Mouse (Mus musculus) CH12.LX (cell line): Measurements from ENCODE around the gene Asic2. TPM values are rescaled to one million over a fixed set of nuclear protein-coding genes. Genes with fewer than 3 reads are reported as not detected.

Experiments
- DNase-seq: peaks from one replicate; pipeline ENCODE4 v3.0.0-alpha.2; 2013; ENCODE audit errors: extremely low read depth
- H3K27ac ChIP-seq: 2 replicates; pipeline ENCODE4 v1.5.1; 2012; ENCODE audit warnings: low read depth, mild to moderate bottlenecking, control low read depth, moderate library complexity; ENCODE audit not compliant: insufficient read depth
- H3K27me3 ChIP-seq: replicated peaks from 2 replicates; pipeline ENCODE3; 2012; ENCODE audit warnings: inconsistent platforms
- H3K36me3 ChIP-seq, 2 experiments: replicated peaks in 1 of 2; 2 replicates each; pipeline versions ENCODE3 to v1.6.1; 2012; ENCODE audit warnings: inconsistent platforms in 1 of 2, low read length in 1 of 2, mild to moderate bottlenecking in 1 of 2, mixed read lengths in 1 of 2, moderate library complexity in 1 of 2; ENCODE audit not compliant: control insufficient read depth in 1 of 2, insufficient read depth in 1 of 2
- H3K4me1 ChIP-seq, 2 experiments: 2 replicates each; pipeline ENCODE4 v1.6.1; 2012; ENCODE audit warnings: inconsistent platforms in 1 of 2, moderate library complexity in 1 of 2; ENCODE audit not compliant: insufficient read depth in 2 of 2, control insufficient read depth in 1 of 2
- H3K4me2 ChIP-seq: 2 replicates; pipeline ENCODE4 v1.6.1; 2012; ENCODE audit warnings: low read depth, mild to moderate bottlenecking, control low read depth; ENCODE audit not compliant: poor library complexity, insufficient read depth, severe bottlenecking
- H3K4me3 ChIP-seq, 3 experiments: fragments of 150-350 bp in 1 of 3; sonication (generic) in 1 of 3; replicated peaks in 1 of 3; 2 replicates each; pipeline versions ENCODE3 to v1.5.1; 2011 to 2012; ENCODE audit warnings: low read depth in 2 of 3, low read length in 2 of 3, mild to moderate bottlenecking in 2 of 3, moderate library complexity in 2 of 3, control low read depth in 1 of 3, improper control_type of control experiment in 1 of 3, inconsistent platforms in 1 of 3, mixed read lengths in 1 of 3; ENCODE audit not compliant: poor library complexity in 1 of 3
- H3K79me2 ChIP-seq: replicated peaks from 2 replicates; pipeline ENCODE4 v1.6.1; 2012; ENCODE audit warnings: mild to moderate bottlenecking, moderate library complexity; ENCODE audit not compliant: control insufficient read depth, poor library complexity, insufficient read depth, severe bottlenecking; ENCODE audit errors: extremely low read depth
- H3K9ac ChIP-seq: 2 replicates; pipeline ENCODE4 v1.6.1; 2012; ENCODE audit warnings: low read depth, mild to moderate bottlenecking, control low read depth, moderate library complexity; ENCODE audit not compliant: insufficient read depth
- H3K9me3 ChIP-seq: replicated peaks from 2 replicates; pipeline ENCODE3; 2012; ENCODE audit warnings: low read length, inconsistent platforms, mixed read lengths
- BHLHE40 ChIP-seq: IDR thresholded peaks from 2 replicates; pipeline ENCODE4 v1.6.1; 2011; ENCODE audit warnings: mild to moderate bottlenecking, low read depth, low read length, improper control_type of control experiment
- CHD2 ChIP-seq: IDR thresholded peaks from 2 replicates; pipeline ENCODE4 v1.6.1; 2011; ENCODE audit warnings: low read length, improper control_type of control experiment
- CTCF ChIP-seq, 2 experiments: IDR thresholded peaks in 1 of 2; conservative IDR thresholded peaks in 1 of 2; 2 replicates each; pipeline ENCODE4 v1.5.1; 2011 to 2012; ENCODE audit warnings: low read depth in 2 of 2, low read length in 2 of 2, improper control_type of control experiment in 1 of 2, inconsistent platforms in 1 of 2, mild to moderate bottlenecking in 1 of 2, moderate library complexity in 1 of 2
- E2F4 ChIP-seq: IDR thresholded peaks from 2 replicates; pipeline ENCODE4 v1.6.1; 2011; ENCODE audit warnings: low read depth, low read length, improper control_type of control experiment; ENCODE audit not compliant: insufficient replicate concordance
- ETS1 ChIP-seq: conservative IDR thresholded peaks from 2 replicates; pipeline ENCODE4 v1.6.1; 2012; ENCODE audit warnings: low read depth, mild to moderate bottlenecking, inconsistent platforms, low read length, improper control_type of control experiment, moderate library complexity
- HCFC1 ChIP-seq: IDR thresholded peaks from 2 replicates; pipeline ENCODE4 v1.6.1; 2012; ENCODE audit warnings: low read depth, mild to moderate bottlenecking, inconsistent platforms, low read length, improper control_type of control experiment
- IRF4 ChIP-seq: IDR thresholded peaks from 2 replicates; pipeline ENCODE4 v1.6.1; 2014; ENCODE audit warnings: low read depth, mild to moderate bottlenecking, inconsistent platforms, low read length, improper control_type of control experiment
- JUN ChIP-seq: IDR thresholded peaks from 2 replicates; pipeline ENCODE4 v1.6.1; 2011; ENCODE audit warnings: low read depth, mild to moderate bottlenecking, low read length, improper control_type of control experiment, moderate library complexity; ENCODE audit not compliant: insufficient read depth
- MAFK ChIP-seq: IDR thresholded peaks from 2 replicates; pipeline ENCODE4 v1.6.1; 2011; ENCODE audit warnings: low read length, improper control_type of control experiment; ENCODE audit not compliant: insufficient replicate concordance
- MAX ChIP-seq: IDR thresholded peaks from 2 replicates; pipeline ENCODE4 v1.6.1; 2011; ENCODE audit warnings: low read length, improper control_type of control experiment
- MEF2A ChIP-seq: IDR thresholded peaks from 2 replicates; pipeline ENCODE4 v1.6.1; 2014; ENCODE audit warnings: low read depth, mild to moderate bottlenecking, inconsistent platforms, low read length, improper control_type of control experiment, borderline replicate concordance
- MXI1 ChIP-seq: IDR thresholded peaks from 2 replicates; pipeline ENCODE4 v1.6.1; 2011; ENCODE audit warnings: mild to moderate bottlenecking, low read depth, low read length, improper control_type of control experiment
- NRF1 ChIP-seq: IDR thresholded peaks from 2 replicates; pipeline ENCODE4 v1.6.1; 2014; ENCODE audit warnings: low read depth, mild to moderate bottlenecking, inconsistent platforms, low read length, improper control_type of control experiment, moderate library complexity
- RAD21 ChIP-seq: IDR thresholded peaks from 2 replicates; pipeline ENCODE4 v1.6.1; 2011; ENCODE audit warnings: low read depth, mild to moderate bottlenecking, low read length, improper control_type of control experiment, moderate library complexity
- RCOR1 ChIP-seq: conservative IDR thresholded peaks from 2 replicates; pipeline ENCODE4 v1.6.1; 2012; ENCODE audit warnings: low read depth, mild to moderate bottlenecking, inconsistent platforms, low read length, improper control_type of control experiment
- SIN3A ChIP-seq: IDR thresholded peaks from 2 replicates; pipeline ENCODE4 v1.6.1; 2012; ENCODE audit warnings: low read length, improper control_type of control experiment, inconsistent platforms
- SMC3 ChIP-seq: IDR thresholded peaks from 2 replicates; pipeline ENCODE4 v1.6.1; 2011; ENCODE audit warnings: low read depth, low read length, improper control_type of control experiment
- TBP ChIP-seq: conservative IDR thresholded peaks from 2 replicates; pipeline ENCODE4 v1.6.1; 2011; ENCODE audit warnings: low read depth, low read length, improper control_type of control experiment
- USF1 ChIP-seq: IDR thresholded peaks from 2 replicates; pipeline ENCODE4 v1.6.1; 2014; ENCODE audit warnings: low read depth, mild to moderate bottlenecking, inconsistent platforms, low read length, improper control_type of control experiment
- ZC3H11A ChIP-seq: IDR thresholded peaks from 2 replicates; pipeline ENCODE4 v1.6.1; 2012; ENCODE audit warnings: low read depth, mild to moderate bottlenecking, inconsistent platforms, low read length, improper control_type of control experiment
- ZKSCAN1 ChIP-seq: IDR thresholded peaks from 2 replicates; pipeline ENCODE4 v1.6.1; 2012; ENCODE audit warnings: low read depth, inconsistent platforms, low read length, improper control_type of control experiment, borderline replicate concordance
- ZNF384 ChIP-seq: IDR thresholded peaks from 2 replicates; pipeline ENCODE4 v1.6.1; 2012; ENCODE audit warnings: low read depth, low read length, improper control_type of control experiment, inconsistent platforms
- dilution Hi-C: fragments of 300-500 bp; cut with MboI; formaldehyde crosslinking; loops from 2 replicates; pipeline ENCODE4 v1.14.3; 2020; ENCODE audit warnings: low sequenced_read_pairs; ENCODE audit not compliant: extremely low pct_unique_long_range_greater_than_20kb, extremely low pct_ligation_motif_present
- in situ Hi-C: fragments of 300-500 bp; cut with MboI; formaldehyde crosslinking; loops from 3 replicates; pipeline ENCODE4 v1.14.3; 2019; ENCODE audit warnings: low sequenced_read_pairs, low pct_ligation_motif_present, low pct_unique_long_range_greater_than_20kb, mixed read lengths
- polyA plus RNA-seq: library from polyadenylated mRNA; unstranded; fragments of >175 nt; gene quantifications from 2 replicates; pipeline ENCODE4 v1.2.1, GENCODE M21; 2012; ENCODE audit warnings: low read depth; ENCODE audit not compliant: insufficient read length
- total RNA-seq, 2 experiments: library from RNA; depleted of rRNA; stranded (reverse); fragments of 300-350 nt in 1 of 2; fragments of >200 nt in 1 of 2; gene quantifications; 2 replicates each; pipeline ENCODE4 v1.2.3; 2012 to 2014

Asic2 gene
- total and polyA plus RNA-seq, 3 experiments: not detected

DNA sequence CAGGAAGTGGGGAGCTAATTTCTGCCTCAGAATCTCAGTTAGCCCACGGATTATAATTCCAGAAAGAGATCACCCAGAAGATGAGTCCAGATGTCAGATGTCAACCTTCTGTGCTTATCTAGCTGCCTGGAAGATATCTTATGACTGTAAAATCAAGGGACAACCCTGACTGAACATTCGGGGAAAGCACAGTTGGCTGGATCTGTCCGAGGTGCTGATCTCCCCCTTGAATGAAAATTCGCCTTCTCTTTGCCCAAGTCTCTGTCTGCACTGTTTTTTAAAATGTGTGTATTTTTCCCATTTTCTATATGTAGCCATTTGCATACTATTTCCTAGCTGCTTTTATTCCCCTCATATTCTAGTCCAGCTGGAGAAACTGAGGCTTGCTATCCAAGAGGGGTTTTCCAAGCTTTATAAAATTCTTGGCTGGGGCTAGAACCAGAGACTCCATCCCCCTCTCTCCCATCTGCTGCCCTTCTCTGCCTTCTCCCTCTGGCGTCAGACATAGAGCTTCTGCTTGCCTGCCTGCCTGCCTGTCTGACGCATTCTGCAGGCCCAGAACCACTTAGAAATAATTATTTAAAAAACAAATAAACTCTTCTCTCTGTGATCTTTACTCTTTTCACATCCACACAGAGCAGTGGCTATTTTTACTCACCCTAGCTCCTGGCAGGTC is 481.9 kb downstream of the Asic2 start:
- H3K79me2 ChIP-seq: no peaks in the 10 kb centered on the region
- H3K4me3 ChIP-seq: no peak overlapping the region
- H3K36me3 ChIP-seq: no peaks in the 10 kb centered on the region
- H3K27ac ChIP-seq: no peak overlapping the region
- H3K4me1 ChIP-seq: no peaks in the 10 kb centered on the region
- no peak for TF ChIP-seq HCFC1
- TF ChIP-seq ZKSCAN1: no peak
- TF ChIP-seq SIN3A: no peak
- TF ChIP-seq CTCF (conservative IDR thresholded peaks at IDR 0.05 in 1 of 2, IDR thresholded peaks at IDR 0.05 in 1 of 2; ENCODE audit: low read depth in 2 of 2, low read length in 2 of 2): no peak
- TF ChIP-seq SMC3: no peak
- TF ChIP-seq BHLHE40: no peak
- no peak for TF ChIP-seq ETS1
- no peak for TF ChIP-seq MAX
- TF ChIP-seq USF1: no peak
- TF ChIP-seq E2F4: no peak
- no peak for TF ChIP-seq JUN
- TF ChIP-seq TBP: no peak
- no peak for TF ChIP-seq CHD2
- no peak for TF ChIP-seq MAFK
- no peak for TF ChIP-seq RCOR1
- no peak for TF ChIP-seq MEF2A
- TF ChIP-seq ZNF384: no peak
- no peak for TF ChIP-seq RAD21
- H3K9ac ChIP-seq: no peak overlapping the region
- peaks cover 43% of the 10 kb centered on the region for H3K27me3 ChIP-seq
- dilution Hi-C loops: no loop called here
- DNase-seq: no peak
- in situ Hi-C loops: no loop called here
- H3K9me3 ChIP-seq: no peaks in the 10 kb centered on the region
- no peak overlapping the region for H3K4me2 ChIP-seq

DNA sequence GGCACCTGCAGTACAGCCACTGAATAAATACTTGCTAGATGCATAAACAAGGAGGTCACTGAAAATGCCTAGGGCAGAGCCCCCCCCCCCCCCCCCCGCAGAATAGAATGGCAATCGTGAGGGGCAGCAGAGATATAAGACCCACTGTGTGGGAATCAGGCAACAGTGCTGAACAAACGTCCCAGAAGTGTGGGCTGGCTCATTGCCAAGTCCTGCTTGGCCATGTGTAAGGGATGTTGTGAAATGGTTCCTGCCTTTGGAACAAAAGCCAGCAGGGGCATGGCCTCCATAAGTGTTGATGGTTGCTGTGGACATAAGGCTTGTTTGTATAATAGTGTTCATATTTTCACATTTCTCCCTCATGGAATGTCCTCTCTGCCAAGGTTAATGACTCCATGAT is 487.1 kb downstream of the Asic2 start:
- H3K79me2 ChIP-seq: no peaks in the 10 kb centered on the region
- H3K9ac ChIP-seq: no peak overlapping the region
- in situ Hi-C loops (no loop called here), dilution Hi-C loops (no loop called here)
- H3K4me2 ChIP-seq: no peak overlapping the region
- H3K4me3 ChIP-seq: no peak overlapping the region
- no peaks in the 10 kb centered on the region for H3K4me1 ChIP-seq
- DNase-seq: no peak
- TF ChIP-seq BHLHE40 (no peak), ZC3H11A (no peak), CTCF (conservative IDR thresholded peaks at IDR 0.05 in 1 of 2, IDR thresholded peaks at IDR 0.05 in 1 of 2; ENCODE audit: low read depth in 2 of 2, low read length in 2 of 2) (no peak), USF1 (no peak), E2F4 (no peak), IRF4 (no peak), MXI1 (no peak), NRF1 (no peak)
- peaks cover 42% of the 10 kb centered on the region for H3K27me3 ChIP-seq
- no peaks in the 10 kb centered on the region for H3K9me3 ChIP-seq
- no peak overlapping the region for H3K27ac ChIP-seq
- H3K36me3 ChIP-seq: no peaks in the 10 kb centered on the region
